Mouse (Mus musculus): Measurements from ENCODE around the gene Ppp1r3d.

- TF ChIP-seq CTCF (IDR thresholded peaks at IDR 0.05; ENCODE audit: control insufficient read depth, insufficient read depth, low read length) (no peak), POLR2A (IDR thresholded peaks at IDR 0.05; ENCODE audit: borderline replicate concordance, control insufficient read depth, low read depth, low read length) (no peak)
Measured at GRCm38 (mm10) chr2:178457414-178457813, 43.1 kb upstream of the Ppp1r3d start.
